Mouse (Mus musculus): Measurements from ENCODE around the gene 9830107B12Rik. TPM values are rescaled to one million over a fixed set of nuclear protein-coding genes. Genes with fewer than 3 reads are reported as not detected.

The 9830107B12Rik gene
- total RNA-seq, 1 experiment from 2014 or later = 1.4 TPM

DNA sequence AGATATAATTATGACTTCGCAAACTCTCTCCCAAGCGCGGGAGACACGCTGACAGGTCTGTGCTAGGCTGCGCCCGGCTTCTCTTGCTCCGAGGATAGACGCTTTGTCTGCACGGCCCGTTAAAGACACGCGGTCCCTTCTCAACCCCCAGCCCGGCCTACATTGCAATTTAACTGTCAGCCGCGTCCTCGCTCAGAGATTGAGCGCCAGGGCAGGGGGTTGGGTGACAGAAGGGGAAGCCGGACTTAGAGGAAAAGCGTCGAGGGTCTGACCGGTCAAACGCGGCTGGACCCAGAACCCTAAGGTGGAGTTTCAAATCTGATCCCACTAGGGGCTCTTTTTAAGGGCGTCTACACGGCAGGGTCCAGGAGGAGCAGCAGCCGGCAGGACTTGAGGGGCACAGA lies 50.3 kb downstream of the 9830107B12Rik start:
- ATAC-seq (replicated peaks; ENCODE audit: low read depth, poor library complexity, severe bottlenecking) = no peak

DNA sequence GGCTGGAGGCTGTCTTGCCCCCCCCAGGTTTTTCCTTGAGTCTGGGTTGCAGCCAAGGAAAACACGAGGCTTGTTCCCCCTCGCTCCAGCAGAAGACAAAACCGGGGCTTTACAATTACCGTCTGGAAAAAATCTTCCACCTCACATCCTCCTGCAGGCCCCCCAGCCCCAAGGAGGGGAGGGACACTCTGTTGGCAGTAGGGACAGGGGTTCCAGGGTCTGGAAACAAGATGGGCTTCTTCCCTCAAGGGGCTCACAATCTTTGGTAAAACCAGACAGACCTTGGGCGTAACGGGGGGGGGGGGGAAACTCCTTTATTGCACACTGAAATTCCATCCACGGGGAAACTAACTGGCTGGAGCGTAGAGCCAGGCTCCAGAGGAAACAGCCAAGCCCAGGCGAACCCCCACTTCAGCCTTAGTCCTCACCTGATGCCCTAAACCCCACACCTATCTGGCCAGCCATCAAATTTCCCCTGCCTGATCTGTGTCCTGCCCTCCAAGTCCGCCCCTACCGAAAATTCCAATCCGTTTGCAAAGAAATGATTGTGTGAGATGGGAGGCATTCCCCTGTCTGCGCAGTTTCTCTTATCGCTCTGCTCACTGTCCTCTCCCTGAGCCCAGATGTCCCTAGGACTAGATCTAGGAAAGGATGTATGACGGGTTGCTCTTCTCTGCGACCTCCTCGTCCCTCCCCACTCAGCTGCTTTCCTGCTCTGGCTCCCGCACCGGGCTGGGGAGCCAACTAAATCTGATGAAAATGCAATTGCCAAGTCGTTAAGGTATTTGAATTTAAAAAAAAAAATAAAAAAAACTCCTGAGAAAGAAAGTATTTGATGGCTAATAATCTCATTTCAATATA lies 51.0 kb downstream of the 9830107B12Rik start:
- ATAC-seq (replicated peaks; ENCODE audit: low read depth, poor library complexity, severe bottlenecking) = no peak

DNA sequence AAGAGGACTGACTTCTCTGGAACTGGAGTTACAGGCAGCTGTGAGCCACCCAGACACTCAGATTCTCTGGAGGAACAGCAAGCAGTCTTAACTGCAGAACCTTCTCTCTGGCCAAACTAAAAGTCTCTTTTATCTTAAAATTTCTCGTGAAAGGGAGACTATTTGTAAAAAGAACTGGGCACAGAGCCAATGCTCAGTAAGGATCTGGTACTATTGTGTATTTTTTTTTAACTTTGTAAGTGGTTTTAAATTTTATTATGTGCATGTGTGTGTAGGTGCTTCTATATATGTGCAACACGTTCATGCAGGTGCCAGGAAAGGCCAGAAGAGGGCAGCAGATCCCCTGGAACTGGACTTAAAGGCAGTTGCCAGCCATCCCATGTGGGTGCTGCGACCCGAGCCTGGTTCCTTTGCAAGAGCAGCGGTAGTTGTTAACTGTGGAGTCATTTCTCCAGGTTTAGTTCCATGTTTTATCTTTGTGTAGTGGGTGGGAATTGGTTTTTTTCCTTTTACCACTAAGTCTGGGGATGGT lies 52.7 kb downstream of the 9830107B12Rik start:
- no peak for ATAC-seq (replicated peaks; ENCODE audit: low read depth, poor library complexity, severe bottlenecking)

DNA sequence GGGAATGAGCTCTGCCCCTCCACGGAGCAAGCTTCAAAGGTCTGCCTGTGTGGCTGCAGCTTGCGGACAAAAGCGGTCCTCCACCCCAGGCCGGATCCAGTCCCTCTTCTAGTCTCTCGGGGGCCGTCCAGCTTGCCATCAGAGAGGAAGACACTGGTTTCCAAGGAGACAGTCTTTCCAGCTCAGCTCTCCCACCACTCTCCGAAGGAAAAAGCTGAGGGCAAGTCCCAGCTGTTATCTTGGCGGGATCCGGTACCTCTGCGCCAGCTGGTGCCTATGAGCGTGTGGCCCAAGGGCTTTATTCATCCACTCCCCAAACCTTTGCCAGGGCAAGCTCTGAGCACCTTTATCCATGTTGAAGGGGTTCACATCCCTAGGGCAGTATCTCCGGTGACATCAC lies 55.8 kb downstream of the 9830107B12Rik start:
- no peak for ATAC-seq (replicated peaks; ENCODE audit: low read depth, poor library complexity, severe bottlenecking)

- no peak for ATAC-seq (replicated peaks; ENCODE audit: low read depth, poor library complexity, severe bottlenecking)
These were observed 56.6 kb downstream of the 9830107B12Rik start for GRCm38 (mm10) chr17:48089446-48089845.

GRCm38 (mm10) chr17:48089019-48089418 lies 57.0 kb downstream of the 9830107B12Rik start, which contains the start of gene 1700067P10Rik:
Gene 1700067P10Rik, plus strand, starts transcription at chr17:48089319.
- ATAC-seq (replicated peaks; ENCODE audit: low read depth, poor library complexity, severe bottlenecking) = no peak

DNA sequence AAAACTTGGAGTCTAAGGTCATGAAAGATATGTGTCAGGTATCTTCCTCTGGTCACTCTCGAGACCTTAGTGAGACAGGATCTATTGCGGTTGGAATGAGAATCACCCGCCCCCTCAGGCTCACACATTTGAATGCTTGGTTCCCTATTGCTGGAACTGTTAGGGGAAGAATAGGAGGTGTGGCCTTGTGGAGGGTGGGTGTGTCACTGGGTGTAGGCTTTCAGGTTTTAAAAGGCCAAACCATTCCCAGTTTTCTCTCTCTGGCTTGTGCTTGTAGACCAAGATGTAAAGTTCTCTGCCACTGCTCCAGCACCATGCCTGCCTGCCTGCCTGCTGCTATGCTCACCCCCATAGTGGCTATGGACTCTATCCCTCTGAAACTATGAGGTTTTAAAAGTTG lies 65.4 kb downstream of the 9830107B12Rik start:
- ATAC-seq (replicated peaks; ENCODE audit: low read depth, poor library complexity, severe bottlenecking) = 0 out of 2 replicates have a peak, but pooled peaks have one; percentile 29

Other genes with a start within 250 kb of the 9830107B12Rik start
- 1.8 and 3.7 TPM in 2 replicates for gene Foxp4, start 221.6 kb downstream of the 9830107B12Rik start, total RNA-seq (2017)
- not detected in 2 replicates for gene 1700122O11Rik, start 108.0 kb downstream of the 9830107B12Rik start, total RNA-seq (2017)
- not detected in 2 replicates for gene 1700067P10Rik, start 56.9 kb downstream of the 9830107B12Rik start, total RNA-seq (2017)
- 0.29 and 0.37 TPM in 2 replicates for gene A530064D06Rik, start 21.0 kb upstream of the 9830107B12Rik start, total RNA-seq (2017)
- gene Trem1, start 86.5 kb upstream of the 9830107B12Rik start, total RNA-seq (2017) = 1.4 and 2.9 TPM in 2 replicates
- gene Trem3, start 101.5 kb upstream of the 9830107B12Rik start, total RNA-seq (2017) = 2.9 and 4.5 TPM in 2 replicates
- 0.58 TPM in 1 of 2 replicates, not detected in the other for gene Treml4, start 118.0 kb upstream of the 9830107B12Rik start, total RNA-seq (2017)
- gene Treml2, start 153.2 kb upstream of the 9830107B12Rik start, total RNA-seq (2017) = 46.2 and 61.0 TPM in 2 replicates
- gene B430306N03Rik, start 169.9 kb upstream of the 9830107B12Rik start, total RNA-seq (2017) = 0.34 and 0.91 TPM in 2 replicates
- gene Trem2, start 200.1 kb upstream of the 9830107B12Rik start, total RNA-seq (2017) = not detected in 2 replicates
- gene Treml1, start 213.6 kb upstream of the 9830107B12Rik start, total RNA-seq (2017) = 14.1 and 21.0 TPM in 2 replicates

All from common myeloid progenitor, adult 5-6 weeks (primary cell).